Mouse (Mus musculus): ENCODE data around the gene Mybpc1. TPM values are rescaled to one million over a fixed set of nuclear protein-coding genes. Genes with fewer than 3 reads are reported as not detected.
"Not testable (repeated sequence)": the region's sequence is repeated elsewhere in the genome, so short reads cannot be mapped to it uniquely, and the experiment has no call there.

The Mybpc1 gene
- polyA plus RNA-seq, 1 experiment from 2014 or later, result 0.46 TPM

DNA sequence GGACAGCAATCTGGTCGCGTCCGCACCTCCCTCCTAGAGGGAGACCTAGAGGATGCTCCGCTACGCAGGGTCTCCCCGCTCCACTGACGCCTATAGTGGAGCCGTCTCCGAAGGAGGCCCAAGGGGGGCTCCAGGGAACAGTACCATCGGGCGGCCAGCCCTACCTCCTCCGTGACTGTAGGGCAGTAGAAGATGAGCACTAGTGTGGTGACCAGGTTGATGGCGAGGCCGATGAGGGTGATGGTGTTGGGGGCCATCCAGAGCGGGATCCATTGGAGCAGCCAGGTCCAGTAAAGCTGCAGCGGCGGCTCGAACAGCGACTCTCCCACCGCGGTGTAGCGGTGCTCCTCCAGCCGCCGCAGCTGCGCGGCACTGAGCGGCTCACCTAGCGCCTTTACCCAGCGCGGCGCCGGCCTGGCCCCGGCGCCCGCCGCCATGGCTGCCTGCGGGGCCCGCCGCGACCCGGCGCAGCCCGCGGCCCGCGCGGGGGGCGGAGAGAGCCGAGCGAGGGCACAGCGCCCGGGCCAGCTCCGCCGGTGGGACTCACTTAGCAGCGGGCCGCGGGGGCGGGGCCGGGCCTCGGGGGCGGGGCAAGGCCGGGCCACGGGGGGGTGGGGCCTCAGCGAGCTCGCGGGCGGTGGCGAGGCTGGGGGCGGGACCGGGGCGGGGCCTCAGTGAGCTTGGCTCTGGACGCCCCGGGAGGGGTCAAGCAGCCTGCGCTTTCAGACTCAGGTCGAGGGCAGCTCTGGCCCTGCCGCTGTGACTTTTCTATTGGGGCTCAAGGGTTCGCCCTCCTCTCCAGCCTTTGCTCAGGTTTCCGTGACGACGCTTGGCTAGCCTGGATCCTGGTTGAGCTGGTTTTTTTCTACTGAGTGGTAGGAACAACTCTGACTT, 101.3 kb downstream of the Mybpc1 start, which contains the start of gene Chpt1:
Gene Chpt1 (minus strand): TSS at position 653 of the 894 bp plus-strand sequence.
- Histone ChIP-seq H3K27ac (no peak within 1 kb of the TSS), H3K27me3 (replicated peaks) (0 out of 2 replicates have a peak, but pooled peaks cover 3% of the 10 kb centered on the region), H3K4me1 (peaks cover 13% of the 10 kb centered on the region), H3K9me3 (replicated peaks) (no peaks in the 10 kb centered on the region), H3K36me3 (no peaks in the 10 kb centered on the region), H3K4me3 (peak within 1 kb of the TSS; percentile 68), H3K4me2 (peak within 1 kb of the TSS; percentile 94), H3K9ac (peak within 1 kb of the TSS; percentile 79)
- whole genome bisulfite sequencing (ENCODE audit: insufficient replicate concordance), result 1% methylated on average over 58 of the region's 80 CpGs
- ATAC-seq, result peak; percentile 97

DNA sequence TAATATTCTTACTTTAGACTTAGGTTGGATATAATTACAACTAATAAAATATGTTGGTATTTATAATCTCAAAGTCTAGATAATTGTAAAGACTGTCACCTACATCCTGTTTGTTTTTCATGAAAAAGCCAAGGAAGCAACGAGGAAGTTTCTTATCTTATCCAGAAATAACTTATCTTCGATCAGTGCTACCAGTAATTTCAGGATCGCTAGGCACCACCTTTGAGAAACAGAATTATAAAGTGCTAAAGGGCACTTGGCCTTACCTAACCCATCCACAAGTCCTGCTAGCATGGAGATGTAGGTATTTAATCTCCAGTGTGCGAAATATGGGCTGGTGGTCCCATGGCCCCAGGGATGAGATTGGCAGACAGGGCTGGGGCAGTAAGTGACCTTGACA, 102.0 kb downstream of the Mybpc1 start:
- Histone ChIP-seq H3K36me3 (no peaks in the 10 kb centered on the region), H3K4me1 (peaks cover 13% of the 10 kb centered on the region), H3K4me3 (peak overlapping the region; percentile 68), H3K27me3 (replicated peaks) (0 out of 2 replicates have a peak, but pooled peaks cover 3% of the 10 kb centered on the region), H3K9me3 (replicated peaks) (no peaks in the 10 kb centered on the region), H3K4me2 (peak overlapping the region; percentile 94), H3K27ac (no peak overlapping the region), H3K9ac (peak overlapping the region; percentile 79)
- 43% methylated on average over 4 of the region's 4 CpGs for WGBS (ENCODE audit: insufficient replicate concordance)
- ATAC-seq, result no peak

DNA sequence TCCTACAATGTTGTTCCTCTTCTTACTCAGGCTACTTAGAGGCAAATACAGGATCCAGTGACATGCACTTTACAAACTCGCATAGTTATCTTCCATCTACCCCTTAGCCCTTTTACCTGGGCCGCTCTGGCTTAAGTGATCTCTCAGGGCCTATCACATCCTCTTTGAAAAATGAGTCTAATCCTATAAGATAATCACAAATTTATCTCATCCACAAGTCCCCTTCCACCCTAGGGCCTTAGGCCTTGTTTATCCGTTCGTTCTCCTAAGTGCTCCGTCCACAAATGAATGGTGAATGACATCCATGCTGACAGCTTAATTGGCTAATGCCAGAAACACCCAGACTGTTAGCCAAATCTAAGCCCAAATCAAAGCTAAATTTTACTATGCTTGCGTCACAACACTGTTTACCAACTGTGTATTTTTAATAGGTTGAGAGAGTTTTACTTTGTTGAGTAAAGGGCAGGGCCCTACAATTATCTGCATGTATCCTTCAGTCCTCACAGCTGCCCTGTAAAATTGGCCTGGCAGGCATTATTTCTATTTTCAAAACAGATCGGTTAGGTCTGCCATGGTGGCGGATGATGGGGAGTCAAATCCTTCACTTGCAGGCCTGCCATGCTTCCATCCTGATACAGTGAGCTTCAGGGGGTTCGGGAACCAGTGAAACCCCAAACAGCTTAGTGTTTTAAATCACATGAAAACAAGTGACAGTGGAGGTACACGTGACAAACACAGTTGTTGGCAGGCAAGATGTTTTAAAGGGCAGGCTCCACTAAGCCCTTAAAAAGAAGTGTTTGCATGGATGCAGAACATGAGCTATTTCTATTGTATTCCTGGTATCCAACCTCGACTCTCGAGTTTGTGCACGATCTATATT, 102.8 kb downstream of the Mybpc1 start:
- Histone ChIP-seq H3K27me3 (replicated peaks) (0 out of 2 replicates have a peak, but pooled peaks cover 3% of the 10 kb centered on the region), H3K36me3 (no peaks in the 10 kb centered on the region), H3K4me1 (peaks cover 13% of the 10 kb centered on the region), H3K27ac (no peak overlapping the region), H3K4me2 (no peak overlapping the region), H3K9me3 (replicated peaks) (no peaks in the 10 kb centered on the region), H3K9ac (no peak overlapping the region), H3K4me3 (no peak overlapping the region)
- WGBS (ENCODE audit: insufficient replicate concordance), result 77% methylated on average over 13 of the region's 13 CpGs
- ATAC-seq, result no peak

DNA sequence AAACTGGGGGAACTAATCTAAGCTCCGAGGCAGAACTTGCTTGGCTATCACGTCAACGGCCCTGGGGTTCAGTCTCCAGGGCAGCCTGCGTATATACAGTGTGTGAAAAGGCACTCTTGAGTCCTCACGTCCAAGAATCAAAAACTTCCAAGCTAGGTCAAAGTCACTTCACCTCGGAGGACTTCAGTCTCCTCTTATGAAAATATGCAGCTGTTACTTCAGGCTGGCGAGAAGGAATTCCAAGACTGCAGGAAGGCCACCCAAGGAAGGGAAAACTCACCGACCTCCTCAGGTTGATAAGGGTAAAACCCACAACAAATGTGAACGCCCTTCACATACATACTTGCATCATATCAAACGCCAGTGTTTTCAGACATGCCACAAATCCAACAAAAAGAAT, 103.6 kb downstream of the Mybpc1 start:
- Histone ChIP-seq H3K9me3 (replicated peaks) (no peaks in the 10 kb centered on the region), H3K27ac (no peak overlapping the region)
- 63% methylated on average over 10 of the region's 10 CpGs for WGBS (ENCODE audit: insufficient replicate concordance)

DNA sequence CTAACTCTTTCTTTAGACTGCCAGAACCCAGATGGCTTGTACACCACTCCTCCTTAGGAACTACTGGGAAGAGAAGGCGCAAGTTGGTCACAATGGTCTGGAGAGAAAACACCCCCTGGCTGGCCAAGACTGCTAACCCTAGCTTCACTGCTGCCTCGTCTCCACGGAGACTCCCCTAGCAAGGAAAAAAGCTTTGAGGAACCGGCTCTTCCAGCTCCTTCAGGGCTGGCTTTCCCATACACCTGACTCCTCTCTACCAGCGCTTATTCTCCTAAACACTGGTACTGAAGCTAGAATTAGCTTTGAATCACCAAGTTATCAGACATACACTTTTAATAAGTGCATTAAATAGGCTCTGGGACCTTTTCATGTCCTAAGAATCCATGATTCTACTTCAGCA, 105.0 kb downstream of the Mybpc1 start:
- Histone ChIP-seq H3K27me3 (replicated peaks) (0 out of 2 replicates have a peak, but pooled peaks cover 3% of the 10 kb centered on the region), H3K4me3 (no peak overlapping the region), H3K4me1 (peaks cover 13% of the 10 kb centered on the region), H3K9ac (no peak overlapping the region), H3K36me3 (no peaks in the 10 kb centered on the region), H3K27ac (no peak overlapping the region), H3K9me3 (replicated peaks) (no peaks in the 10 kb centered on the region), H3K4me2 (no peak overlapping the region)
- no peak for ATAC-seq
- WGBS (ENCODE audit: insufficient replicate concordance), result 65% methylated on average over 5 of the region's 5 CpGs

More for the DNA sequence above, 103.6 kb downstream of the Mybpc1 start:
- H3K4me3 ChIP-seq, result no peak overlapping the region
- no peak for ATAC-seq
- H3K4me2 ChIP-seq, result no peak overlapping the region
- H3K27me3 ChIP-seq (replicated peaks), result 0 out of 2 replicates have a peak, but pooled peaks cover 3% of the 10 kb centered on the region
- no peaks in the 10 kb centered on the region for H3K36me3 ChIP-seq
- peaks cover 13% of the 10 kb centered on the region for H3K4me1 ChIP-seq
- H3K9ac ChIP-seq, result no peak overlapping the region

DNA sequence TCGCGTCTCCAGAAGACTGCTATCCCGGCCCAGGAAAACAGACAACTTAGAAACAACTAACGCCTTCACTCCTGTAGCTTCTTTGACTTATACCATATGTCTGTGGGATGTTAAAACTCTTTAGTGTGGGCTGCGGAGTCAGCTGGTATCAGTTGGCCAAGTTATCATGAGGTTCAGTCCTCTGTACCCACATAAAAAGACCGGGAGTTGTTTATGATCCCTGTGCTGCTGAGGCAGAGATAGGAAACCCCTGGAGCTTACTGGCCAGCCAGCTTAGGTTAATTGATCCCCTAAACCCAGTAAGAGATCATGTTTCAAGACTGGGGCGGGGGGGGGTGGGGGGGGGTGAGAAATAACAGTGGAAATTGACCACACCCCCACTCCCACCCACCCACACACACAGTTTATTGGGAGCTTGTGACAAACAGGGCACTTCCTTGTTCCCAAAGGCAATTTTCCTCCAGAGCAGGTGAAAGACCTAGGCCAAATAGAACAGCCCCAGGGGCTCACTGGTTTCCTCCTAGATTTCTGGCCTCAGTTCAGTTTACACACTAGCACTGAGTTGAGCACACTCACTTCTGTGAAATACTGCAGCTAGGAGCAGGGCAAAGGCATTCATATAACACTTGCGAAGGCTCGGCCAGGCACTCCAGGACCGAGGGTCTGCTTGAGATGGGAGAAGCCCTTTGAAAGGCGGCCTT, 107.9 kb downstream of the Mybpc1 start:
- Histone ChIP-seq H3K4me1 (no peaks in the 10 kb centered on the region), H3K4me2 (no peak overlapping the region), H3K9ac (no peak overlapping the region), H3K27ac (no peak overlapping the region), H3K4me3 (no peak overlapping the region), H3K36me3 (no peaks in the 10 kb centered on the region), H3K9me3 (replicated peaks) (no peaks in the 10 kb centered on the region), H3K27me3 (replicated peaks) (no peaks in the 10 kb centered on the region)
- 66% methylated on average over 11 of the region's 11 CpGs for WGBS (ENCODE audit: insufficient replicate concordance)
- no peak for ATAC-seq

DNA sequence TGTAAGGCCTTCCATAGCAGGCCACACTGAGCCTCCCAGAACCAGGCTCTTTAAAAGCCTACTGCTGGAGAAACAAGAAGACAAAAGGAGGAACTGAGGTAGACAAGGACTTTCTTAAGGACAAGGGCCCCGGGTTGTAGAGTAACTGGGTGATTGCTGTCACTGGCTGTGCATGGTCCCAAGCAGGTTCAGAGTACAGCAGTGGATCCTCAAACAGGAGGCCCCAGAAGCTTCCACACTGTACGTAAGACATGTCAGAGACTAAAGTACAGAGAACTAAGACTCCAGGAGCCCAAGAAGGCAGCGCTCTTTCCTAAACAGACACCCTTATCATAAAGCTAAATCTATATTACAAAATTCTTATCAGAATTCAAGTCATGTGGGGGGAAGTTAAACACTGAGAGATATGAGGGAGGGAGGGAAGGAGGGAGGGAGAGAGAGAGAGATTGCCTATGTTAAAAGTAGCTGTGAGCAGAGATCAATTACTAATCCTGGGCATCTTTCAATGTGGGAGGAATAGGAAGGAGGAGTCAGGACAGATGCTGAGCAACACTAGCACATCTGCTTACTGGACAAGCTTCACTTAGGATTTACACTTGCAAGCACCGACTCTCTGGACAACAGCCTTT, 109.9 kb downstream of the Mybpc1 start:
- Histone ChIP-seq H3K36me3 (no peaks in the 10 kb centered on the region), H3K4me3 (no peak overlapping the region), H3K9ac (no peak overlapping the region), H3K27ac (no peak overlapping the region), H3K27me3 (replicated peaks) (no peaks in the 10 kb centered on the region), H3K9me3 (replicated peaks) (no peaks in the 10 kb centered on the region), H3K4me1 (no peaks in the 10 kb centered on the region), H3K4me2 (no peak overlapping the region)
- WGBS (ENCODE audit: insufficient replicate concordance), result 62% methylated on average over 4 of the region's 4 CpGs
- no peak for ATAC-seq

DNA sequence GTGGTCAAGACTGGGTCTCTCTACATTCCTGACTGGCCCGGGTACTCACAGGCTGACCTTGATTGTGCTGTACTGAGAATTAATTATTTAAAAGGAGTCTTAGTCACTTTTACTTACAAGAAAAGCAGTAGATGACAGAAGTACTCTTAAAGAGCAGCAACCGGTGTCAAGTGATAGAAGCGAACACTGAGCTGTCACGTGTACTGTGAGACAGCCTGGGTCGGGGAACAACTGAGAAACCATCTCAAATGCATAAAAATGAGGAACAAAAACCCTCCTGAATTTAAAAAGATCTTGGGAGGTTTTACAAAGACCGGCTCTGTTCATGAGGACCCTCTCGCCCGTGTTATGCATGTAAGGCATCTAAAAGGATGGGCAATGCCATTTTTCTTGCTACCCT, 112.3 kb downstream of the Mybpc1 start:
- H3K36me3 ChIP-seq, result no peaks in the 10 kb centered on the region
- H3K9ac ChIP-seq, result no peak overlapping the region
- no peaks in the 10 kb centered on the region for H3K9me3 ChIP-seq (replicated peaks)
- H3K27me3 ChIP-seq (replicated peaks), result no peaks in the 10 kb centered on the region
- ATAC-seq, result no peak
- H3K4me1 ChIP-seq, result no peaks in the 10 kb centered on the region
- WGBS (ENCODE audit: insufficient replicate concordance), result 69% methylated on average over 8 of the region's 8 CpGs
- no peak overlapping the region for H3K4me3 ChIP-seq
- H3K4me2 ChIP-seq, result no peak overlapping the region
- no peak overlapping the region for H3K27ac ChIP-seq

DNA sequence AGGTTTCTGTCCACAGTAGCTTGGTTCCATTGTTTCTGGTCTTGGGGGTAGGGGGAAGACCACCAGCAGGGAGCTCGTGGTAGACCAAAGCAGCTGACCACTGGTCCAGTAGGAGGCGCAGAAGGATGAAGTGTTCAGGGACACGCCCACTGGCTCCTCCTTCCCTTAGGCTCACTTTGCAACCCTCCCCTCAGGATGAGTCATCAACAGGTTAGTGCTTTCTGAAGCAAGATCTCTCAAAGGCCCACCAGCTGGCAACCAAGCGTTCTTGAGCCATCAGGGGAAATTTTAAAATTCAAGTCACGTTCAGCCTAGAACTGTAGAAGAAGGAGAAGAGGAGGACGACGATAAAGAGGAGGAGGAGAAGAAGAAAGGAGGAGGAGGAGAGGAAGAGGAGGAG, 113.3 kb downstream of the Mybpc1 start:
- H3K9me3 ChIP-seq (replicated peaks), result no peaks in the 10 kb centered on the region
- no peak overlapping the region for H3K27ac ChIP-seq
- H3K36me3 ChIP-seq, result no peaks in the 10 kb centered on the region
- no peak overlapping the region for H3K4me3 ChIP-seq
- no peaks in the 10 kb centered on the region for H3K4me1 ChIP-seq
- H3K9ac ChIP-seq, result no peak overlapping the region
- H3K4me2 ChIP-seq, result no peak overlapping the region
- ATAC-seq, result no peak
- WGBS (ENCODE audit: insufficient replicate concordance), result 37% methylated on average over 7 of the region's 7 CpGs
- H3K27me3 ChIP-seq (replicated peaks), result no peaks in the 10 kb centered on the region

DNA sequence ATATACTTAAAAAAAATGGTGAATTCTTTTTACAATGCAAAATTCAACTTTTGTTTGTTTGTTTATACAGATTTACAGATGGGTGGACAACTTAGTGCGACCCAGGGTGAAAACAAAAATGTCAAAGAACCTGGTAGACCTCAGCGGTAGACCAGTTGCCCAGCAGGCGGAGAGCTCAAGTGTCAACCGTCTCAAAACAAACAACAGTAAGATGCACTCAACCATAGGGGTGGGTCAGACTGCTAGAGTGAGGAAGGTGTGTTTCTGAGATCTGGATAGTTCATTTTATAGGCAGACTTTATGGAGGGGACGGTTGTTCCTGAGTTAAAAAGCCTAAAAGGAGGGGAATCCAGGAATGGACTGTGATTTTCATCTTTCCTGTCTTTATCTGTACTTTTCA, 116.3 kb downstream of the Mybpc1 start:
- WGBS (ENCODE audit: insufficient replicate concordance), result 73% methylated on average over 5 of the region's 5 CpGs
- ATAC-seq, result no peak
- H3K36me3 ChIP-seq, result no peaks in the 10 kb centered on the region

DNA sequence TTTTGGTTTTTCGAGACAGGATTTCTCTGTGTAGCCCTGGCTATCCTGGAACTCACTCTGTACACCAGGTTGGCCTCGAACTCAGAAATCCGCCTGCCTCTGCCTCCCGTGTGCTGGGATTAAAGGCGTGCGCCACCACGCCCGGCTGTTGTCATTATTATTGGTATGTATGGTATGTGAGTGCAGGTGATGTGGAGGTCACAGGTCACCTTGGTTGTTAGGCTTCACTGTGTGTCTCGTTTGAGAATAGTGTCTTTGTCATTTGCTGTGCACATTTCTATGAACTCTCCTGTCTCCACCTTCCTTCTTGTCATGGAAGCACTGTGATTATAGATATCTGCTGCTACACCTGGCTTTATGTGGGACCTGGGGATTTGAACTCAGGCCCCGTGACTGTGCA, 122.1 kb downstream of the Mybpc1 start:
- H3K36me3 ChIP-seq; H3K27me3 ChIP-seq (replicated peaks); H3K9ac ChIP-seq; H3K9me3 ChIP-seq (replicated peaks); H3K27ac ChIP-seq; H3K4me1 ChIP-seq; H3K4me3 ChIP-seq; ATAC-seq; H3K4me2 ChIP-seq: not testable (repeated sequence)
- WGBS (ENCODE audit: insufficient replicate concordance), result 73% methylated on average over 10 of the region's 10 CpGs

More for the DNA sequence above, 116.3 kb downstream of the Mybpc1 start:
- Histone ChIP-seq H3K4me3 (no peak overlapping the region), H3K9me3 (replicated peaks) (no peaks in the 10 kb centered on the region), H3K9ac (no peak overlapping the region), H3K27ac (no peak overlapping the region), H3K4me2 (no peak overlapping the region), H3K4me1 (no peaks in the 10 kb centered on the region), H3K27me3 (replicated peaks) (no peaks in the 10 kb centered on the region)
